Mouse (Mus musculus) cerebellum, adult 2 months (tissue): Measurements from ENCODE around the gene Inpp4a.

Source experiments
- CTCF ChIP-seq: fragments of 200-500 bp; IDR thresholded peaks from 2 replicates; pipeline ENCODE4 v1.5.1; 2011; ENCODE audit warnings: low read depth, mild to moderate bottlenecking, control low read depth, low read length, moderate library complexity, borderline replicate concordance; ENCODE audit not compliant: insufficient read depth
- POLR2A ChIP-seq: fragments of 200-500 bp; IDR thresholded peaks from 2 replicates; pipeline ENCODE4 v1.6.1; 2011; ENCODE audit warnings: low read length, control low read depth, borderline replicate concordance; ENCODE audit not compliant: insufficient read depth

GRCm38 (mm10) chr1:37324569-37324968, 24.9 kb downstream of the Inpp4a start:
- TF ChIP-seq CTCF (no peak), POLR2A (no peak)
